Mouse (Mus musculus) midbrain, embryonic 14.5 days (tissue): ENCODE measurements at regions not wholly inside any gene's neighbourhood (a gene's known extent, or its start where the extent isn't known, plus 50 kb on each side); places are given as distances from the start of the nearest gene placed in this dataset.

ENCODE experiments used
- ATAC-seq: fragments of 200-750 bp; cut with Nextera tagmentation; 2 replicates; pipeline ENCODE4 v1.8.0; 2017; ENCODE audit warnings: moderate number of reproducible peaks, moderate library complexity; ENCODE audit not compliant: low FRiP score, low TSS enrichment
- DNase-seq: peaks from one replicate; pipeline ENCODE4 v3.0.0-alpha.2; 2015
- H3K27ac ChIP-seq: fragments of 300-500 bp; sonication (generic); replicated peaks from 2 replicates; pipeline ENCODE4 v1.5.1; 2014; ENCODE audit warnings: mild to moderate bottlenecking, low read depth, low read length, moderate library complexity
- H3K27me3 ChIP-seq: fragments of 300-500 bp; sonication (generic); 2 replicates; pipeline ENCODE4 v1.6.1; 2014; ENCODE audit warnings: low read length, control low read depth, mixed read lengths; ENCODE audit not compliant: control insufficient read depth, insufficient read depth
- H3K36me3 ChIP-seq: fragments of 300-500 bp; sonication (generic); 2 replicates; pipeline ENCODE4 v1.6.1; 2014; ENCODE audit warnings: low read length, control low read depth; ENCODE audit not compliant: control insufficient read depth, insufficient read depth
- H3K4me1 ChIP-seq: fragments of 300-500 bp; sonication (generic); 2 replicates; pipeline ENCODE4 v1.6.1; 2014; ENCODE audit warnings: mild to moderate bottlenecking, antibody characterized with exemption, low read length, control low read depth; ENCODE audit not compliant: control insufficient read depth, insufficient read depth
- H3K4me2 ChIP-seq: fragments of 300-500 bp; sonication (generic); 2 replicates; pipeline ENCODE4 v1.6.1; 2014; ENCODE audit warnings: mild to moderate bottlenecking, low read length, moderate library complexity
- H3K4me3 ChIP-seq: fragments of 300-500 bp; sonication (generic); replicated peaks from 2 replicates; pipeline ENCODE4 v1.5.1; 2014; ENCODE audit warnings: low read depth, low read length
- H3K9ac ChIP-seq: fragments of 300-500 bp; sonication (generic); replicated peaks from 2 replicates; pipeline ENCODE4 v1.6.1; 2014; ENCODE audit warnings: mild to moderate bottlenecking, low read length, moderate library complexity
- H3K9me3 ChIP-seq: fragments of 300-500 bp; sonication (generic); 2 replicates; pipeline ENCODE4 v1.6.1; 2016; ENCODE audit warnings: low read length, control low read depth, mixed read lengths; ENCODE audit not compliant: control insufficient read depth
- WGBS: fragments of 180-500 bp; shearing (Covaris S2); extraction: QIAGEN DNeasy Blood & Tissue Kit; methylation state at CpG from one replicate; pipeline ENCODE4 v1.1.7; 2014; 5-methylcytosine and 5-hydroxymethylcytosine counted together

- H3K4me3 ChIP-seq = no peak overlapping the region
- no peak overlapping the region for H3K4me2 ChIP-seq
- H3K27me3 ChIP-seq = no peaks in the 10 kb centered on the region
- H3K9ac ChIP-seq = no peak overlapping the region
- DNase-seq = peak; percentile 20
- ATAC-seq = no peak
- no peaks in the 10 kb centered on the region for H3K9me3 ChIP-seq
- no peaks in the 10 kb centered on the region for H3K36me3 ChIP-seq
- WGBS = 73% methylated on average over 10 of the region's 10 CpGs
- H3K4me1 ChIP-seq = no peaks in the 10 kb centered on the region
- H3K27ac ChIP-seq = no peak overlapping the region
Measured at GRCm38 (mm10) chr17:64895466-64895865, 59.6 kb upstream of the 4930583I09Rik start.

DNA sequence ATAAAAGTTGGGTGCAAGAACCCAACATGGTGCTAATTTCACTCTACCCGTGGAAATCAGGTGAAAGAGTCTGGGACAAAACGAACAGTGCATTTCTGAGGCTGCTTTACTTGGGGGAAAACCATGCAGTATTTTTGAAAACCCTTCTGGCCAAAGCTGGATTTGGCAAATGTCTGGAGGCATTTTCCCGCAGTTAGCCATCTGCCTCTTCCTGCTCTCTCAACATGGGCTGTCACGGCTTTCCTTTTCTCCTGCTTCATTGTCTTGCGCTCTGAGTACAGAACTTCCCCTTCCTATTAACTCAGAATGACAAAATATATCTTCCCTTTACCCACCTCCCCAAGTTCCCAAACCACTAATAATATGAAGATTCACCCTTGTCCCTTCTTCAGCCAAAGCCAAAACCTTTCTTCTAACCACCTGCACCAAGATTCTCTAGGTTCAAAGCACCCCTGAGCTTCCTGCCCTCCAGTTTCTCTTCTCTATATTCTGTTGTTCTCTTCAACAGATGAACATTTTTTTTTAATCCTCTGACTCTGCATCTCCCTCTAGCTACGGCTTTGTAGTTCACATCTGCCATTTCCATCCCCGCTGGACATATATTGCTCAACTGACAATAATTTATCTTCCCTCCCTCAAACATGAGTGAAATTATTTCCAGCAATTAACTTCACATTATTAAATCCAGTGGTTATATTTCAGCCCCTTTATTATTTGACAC, 57.5 kb upstream of the 4930583I09Rik start:
- Histone ChIP-seq H3K4me3 (no peak overlapping the region), H3K27ac (no peak overlapping the region), H3K4me1 (no peaks in the 10 kb centered on the region), H3K9ac (no peak overlapping the region), H3K27me3 (no peaks in the 10 kb centered on the region), H3K36me3 (no peaks in the 10 kb centered on the region), H3K4me2 (no peak overlapping the region), H3K9me3 (no peaks in the 10 kb centered on the region)
- no peak for ATAC-seq
- DNase-seq = no peak
- WGBS = 76% methylated on average over 7 of the region's 7 CpGs
